Mouse (Mus musculus) heart, adult 2 months (tissue): Measurements from ENCODE around the gene Nup54.

Source experiments
- CTCF ChIP-seq: fragments of 200-600 bp; IDR thresholded peaks from 2 replicates; pipeline ENCODE4 v1.8.1; 2022; ENCODE audit warnings: antibody characterized with exemption, mild to moderate bottlenecking, moderate library complexity
- EP300 ChIP-seq: fragments of 200-500 bp; IDR thresholded peaks from 2 replicates; pipeline ENCODE4 v1.6.1; 2011; ENCODE audit warnings: low read depth, low read length, control low read depth; ENCODE audit not compliant: insufficient read depth
- POLR2A ChIP-seq: fragments of 200-500 bp; IDR thresholded peaks from 2 replicates; pipeline ENCODE4 v1.6.1; 2011; ENCODE audit warnings: mild to moderate bottlenecking, low read depth, low read length, control low read depth; ENCODE audit not compliant: insufficient read depth

- no peak for TF ChIP-seq POLR2A
- no peak for TF ChIP-seq CTCF
- TF ChIP-seq EP300 = no peak
Measured at GRCm38 (mm10) chr5:92424126-92424525, 10.9 kb downstream of the Nup54 start.
